Mouse (Mus musculus) ES-E14 (cell line): ENCODE results near the gene Ccdc87. TPM values are rescaled to one million over a fixed set of nuclear protein-coding genes. Genes with fewer than 3 reads are reported as not detected.

Experiments used
- DNase-seq: peaks from one replicate; pipeline ENCODE4 v3.0.0-alpha.2; 2013; ENCODE audit warnings: low read depth, low spot score
- H3K27ac ChIP-seq: 2 replicates; pipeline ENCODE4 v1.5.1; 2012; ENCODE audit warnings: low read depth, mild to moderate bottlenecking, low read length, moderate library complexity, mixed read lengths; ENCODE audit not compliant: poor library complexity, insufficient read depth, severe bottlenecking
- H3K36me3 ChIP-seq: 2 replicates; pipeline ENCODE4 v1.6.1; 2012; ENCODE audit warnings: mild to moderate bottlenecking, low read length, moderate library complexity, mixed read lengths; ENCODE audit not compliant: control insufficient read depth, poor library complexity, insufficient read depth, severe bottlenecking
- H3K4me1 ChIP-seq, 2 experiments: fragments of 150-350 bp in 1 of 2; sonication (generic) in 1 of 2; 2 replicates each; pipeline ENCODE4 v1.6.1; 2012; ENCODE audit warnings: low read length in 2 of 2, mild to moderate bottlenecking in 1 of 2, mixed read lengths in 1 of 2; ENCODE audit not compliant: control insufficient read depth in 2 of 2, insufficient read depth in 2 of 2, poor library complexity in 1 of 2
- H3K4me3 ChIP-seq, 2 experiments: fragments of 150-350 bp in 1 of 2; sonication (generic) in 1 of 2; 2 replicates each; pipeline ENCODE4 v1.5.1; 2012; ENCODE audit warnings: low read length in 2 of 2, low read depth in 1 of 2, mild to moderate bottlenecking in 1 of 2, mixed read lengths in 1 of 2; ENCODE audit not compliant: insufficient read depth in 1 of 2, poor library complexity in 1 of 2, severe bottlenecking in 1 of 2
- H3K9ac ChIP-seq: 2 replicates; pipeline ENCODE4 v1.6.1; 2012; ENCODE audit warnings: low read depth, mild to moderate bottlenecking, low read length, mixed read lengths; ENCODE audit not compliant: poor library complexity, insufficient read depth, severe bottlenecking
- H3K9me3 ChIP-seq: fragments of 150-350 bp; sonication (generic); 2 replicates; pipeline ENCODE4 v1.6.1; 2012; ENCODE audit warnings: low read depth, mild to moderate bottlenecking, low read length; ENCODE audit not compliant: control insufficient read depth, insufficient read depth
- CHD2 ChIP-seq: IDR thresholded peaks from 2 replicates; pipeline ENCODE4 v1.6.1; 2014; ENCODE audit warnings: mild to moderate bottlenecking, low read depth, low read length, inconsistent platforms
- HCFC1 ChIP-seq: IDR thresholded peaks from 2 replicates; pipeline ENCODE4 v1.6.1; 2012; ENCODE audit warnings: low read length, inconsistent platforms, borderline replicate concordance; ENCODE audit not compliant: insufficient read depth
- MAFK ChIP-seq: IDR thresholded peaks from 2 replicates; pipeline ENCODE4 v1.6.1; 2014; ENCODE audit warnings: mild to moderate bottlenecking, low read depth, low read length, inconsistent platforms; ENCODE audit not compliant: insufficient read depth
- ZC3H11A ChIP-seq: IDR thresholded peaks from 2 replicates; pipeline ENCODE4 v1.6.1; 2012; ENCODE audit warnings: low read depth, mild to moderate bottlenecking, inconsistent platforms, low read length, borderline replicate concordance
- ZNF384 ChIP-seq: IDR thresholded peaks from 2 replicates; pipeline ENCODE4 v1.6.1; 2012; ENCODE audit warnings: low read depth, low read length, inconsistent platforms
- in situ Hi-C, 2 experiments: fragments of 600-800 bp; cut with MboI; formaldehyde crosslinking; loops; one replicate each; pipeline ENCODE4 v1.15.1; 2025; ENCODE audit warnings: low sequenced_read_pairs in 2 of 2, inconsistent platforms in 1 of 2; ENCODE audit not compliant: unreplicated experiment in 2 of 2
- total RNA-seq: library from RNA; depleted of rRNA; stranded (reverse); fragments of 300-350 nt; gene quantifications from 2 replicates; pipeline ENCODE4 v1.2.3, GENCODE M21; 2012; rRNA removed

Gene Ccdc87
- 0.13 and 0.16 TPM in 2 replicates for total RNA-seq

GRCm38 (mm10) chr19:4839149-4839548, at the start of gene Ccdc87, which contains the start of gene Ccs:
TSS of gene Ccdc87 (plus strand) at chr19:4839366.
TSS of gene Ccs (minus strand) at chr19:4839332.
- H3K4me3 ChIP-seq, result peak within 1 kb of the TSS; percentile 64 to 66
- in situ Hi-C loops, result no loop called here
- TF ChIP-seq MAFK, result no peak
- TF ChIP-seq HCFC1, result peak; percentile 52; the same call in 1 of the 2 replicates
- TF ChIP-seq ZNF384, result no peak
- TF ChIP-seq CHD2, result no peak
- no peak for TF ChIP-seq ZC3H11A
- DNase-seq, result peak; percentile 98
- H3K27ac ChIP-seq, result no peak within 1 kb of the TSS
- peak within 1 kb of the TSS; percentile 73 for H3K9ac ChIP-seq
- no peaks in the 10 kb centered on the region for H3K9me3 ChIP-seq
- H3K4me1 ChIP-seq, result peaks cover 6 to 7% of the 10 kb centered on the region in 2 experiments; a peak in 2 of 4 replicates
- H3K36me3 ChIP-seq, result peaks cover 2% of the 10 kb centered on the region; the same call in 1 of the 2 replicates

DNA sequence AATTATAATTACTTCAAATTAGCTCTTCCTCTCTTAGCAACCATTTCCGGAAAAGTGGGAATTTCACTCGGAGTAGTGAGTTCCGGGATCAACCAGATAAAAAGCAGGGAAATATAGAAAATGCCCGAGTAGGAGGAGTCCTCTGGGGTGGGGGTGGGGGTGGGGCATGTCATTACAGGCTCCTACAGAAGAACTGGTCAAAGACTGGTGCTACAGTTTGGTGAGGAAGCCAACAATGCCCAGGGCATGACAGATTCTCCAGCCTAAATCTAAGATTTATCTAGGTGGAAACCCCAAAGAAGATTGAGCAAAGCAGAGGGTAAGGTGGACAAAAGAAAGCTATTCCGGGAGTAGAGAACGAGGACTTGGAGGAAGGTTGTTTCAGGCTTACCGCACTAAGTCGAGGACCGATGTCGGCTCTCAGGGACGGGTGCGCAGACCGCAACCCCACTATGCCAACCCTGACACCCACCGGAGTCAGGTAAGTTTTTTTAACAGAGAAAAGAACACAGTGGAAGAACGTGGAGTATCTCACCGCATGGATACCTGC, 45.8 kb upstream of the Ccdc87 start:
- Histone ChIP-seq H3K9ac (peak overlapping the region; percentile 87), H3K36me3 (peaks cover 27% of the 10 kb centered on the region), H3K27ac (peak overlapping the region; percentile 59; the same call in 1 of the 2 replicates), H3K9me3 (no peaks in the 10 kb centered on the region), H3K4me3 (peak overlapping the region; percentile 87 to 90), H3K4me1 (peaks cover 4 to 12% of the 10 kb centered on the region in 2 experiments)
- in situ Hi-C loops, result no loop called here
- no peak for TF ChIP-seq CHD2
- no peak for DNase-seq

DNA sequence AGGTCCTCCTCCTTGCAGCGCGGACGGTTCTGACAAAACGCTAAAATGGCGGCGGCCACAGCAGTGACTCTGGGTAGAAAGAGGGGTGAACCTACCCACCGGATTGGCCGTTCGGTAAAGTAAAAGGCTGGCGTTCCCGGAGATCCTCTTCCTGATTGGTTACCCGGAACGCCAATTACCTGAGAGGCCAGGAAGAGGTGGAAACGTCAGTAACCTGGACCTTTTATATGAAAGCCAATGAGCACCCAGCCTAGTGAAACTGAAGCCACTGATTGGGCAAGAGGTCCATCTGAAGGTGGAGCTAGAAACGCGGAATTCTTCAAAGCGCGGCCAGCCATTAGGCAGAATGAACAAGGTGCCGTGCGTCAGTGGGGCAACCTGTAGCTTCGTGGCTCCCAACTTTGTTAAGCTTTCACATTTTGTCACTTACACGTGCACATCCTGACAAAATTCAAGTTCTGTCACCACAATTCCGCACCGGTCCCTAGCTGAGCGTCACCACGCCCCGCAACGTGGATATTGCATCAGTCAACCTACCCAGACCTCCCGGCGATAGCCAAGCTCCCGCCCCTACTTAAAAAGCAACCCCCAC, 45.2 kb upstream of the Ccdc87 start, which contains the start of gene Rbm4:
Gene Rbm4 (minus strand): TSS at position 71 of the 592 bp plus-strand sequence.
- Histone ChIP-seq H3K4me3 (peak within 1 kb of the TSS; percentile 87 to 90), H3K9ac (peak within 1 kb of the TSS; percentile 87), H3K9me3 (no peaks in the 10 kb centered on the region), H3K4me1 (peaks cover 4 to 10% of the 10 kb centered on the region in 2 experiments), H3K36me3 (peaks cover 28% of the 10 kb centered on the region), H3K27ac (peak within 1 kb of the TSS; percentile 76)
- in situ Hi-C loops, result no loop called here
- peak; percentile 98 for DNase-seq
- TF ChIP-seq MAFK (no peak), HCFC1 (no peak), CHD2 (peak; percentile 81)

DNA sequence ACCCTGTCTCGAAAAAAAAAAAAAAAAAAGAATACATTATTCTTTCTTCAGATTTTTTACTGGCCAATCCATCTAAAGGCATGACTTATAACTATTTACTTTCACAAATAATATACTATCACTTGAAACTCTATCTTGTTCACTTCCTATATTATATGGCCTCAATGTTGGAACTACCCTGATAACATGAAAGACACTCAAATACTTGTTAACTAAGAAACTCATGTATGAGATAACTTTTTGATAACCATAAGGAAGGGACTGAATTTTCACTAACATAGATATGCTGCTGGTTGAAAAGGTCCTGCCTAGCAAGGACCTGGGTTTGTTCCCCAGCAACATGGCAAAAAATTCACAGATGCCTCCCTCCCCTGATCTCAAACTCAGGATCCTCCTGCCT, 43.2 kb upstream of the Ccdc87 start:
- peaks cover 32% of the 10 kb centered on the region for H3K36me3 ChIP-seq
- peaks cover 7 to 8% of the 10 kb centered on the region in 2 experiments; a peak in 3 of 4 replicates for H3K4me1 ChIP-seq
- H3K4me3 ChIP-seq, result no peak overlapping the region
- no peaks in the 10 kb centered on the region for H3K9me3 ChIP-seq
- in situ Hi-C loops, result no loop called here
- no peak for DNase-seq
- TF ChIP-seq ZNF384 (no peak), CHD2 (no peak), HCFC1 (no peak), MAFK (no peak), ZC3H11A (no peak)
- H3K9ac ChIP-seq, result no peak overlapping the region
- no peak overlapping the region for H3K27ac ChIP-seq

GRCm38 (mm10) chr19:4797846-4798245, 41.3 kb upstream of the Ccdc87 start:
- Histone ChIP-seq H3K27ac (no peak overlapping the region), H3K4me1 (peaks cover 5 to 20% of the 10 kb centered on the region in 2 experiments; a peak in 3 of 4 replicates), H3K9me3 (no peaks in the 10 kb centered on the region), H3K4me3 (no peak overlapping the region), H3K36me3 (peaks cover 39% of the 10 kb centered on the region), H3K9ac (no peak overlapping the region)
- TF ChIP-seq ZNF384 (no peak), ZC3H11A (no peak), MAFK (no peak), HCFC1 (no peak), CHD2 (no peak)
- no peak for DNase-seq
- in situ Hi-C loops, result no loop called here
